Mouse (Mus musculus) spleen, adult 2 months (tissue): ENCODE results near the gene Scamp5. TPM values are rescaled to one million over a fixed set of nuclear protein-coding genes. Genes with fewer than 3 reads are reported as not detected.

ENCODE experiments used
- DNase-seq, 2 experiments: peaks; one replicate each; pipeline versions ENCODE4 v3.0.0 to v3.0.0-alpha.2; 2012 to 2021; ENCODE audit warnings: low spot score in 2 of 2, low read depth in 1 of 2
- H3K27ac ChIP-seq: fragments of 200-500 bp; 2 replicates; pipeline ENCODE4 v1.5.1; 2012; ENCODE audit warnings: low read length, inconsistent platforms; ENCODE audit not compliant: insufficient read depth
- H3K27me3 ChIP-seq: fragments of 200-500 bp; 2 replicates; pipeline ENCODE4 v1.6.1; 2012; ENCODE audit warnings: mild to moderate bottlenecking, moderate library complexity, low read length, inconsistent platforms; ENCODE audit not compliant: control insufficient read depth, insufficient read depth
- H3K36me3 ChIP-seq: fragments of 200-500 bp; 2 replicates; pipeline ENCODE4 v1.6.1; 2012; ENCODE audit warnings: mild to moderate bottlenecking, low read length, inconsistent platforms; ENCODE audit not compliant: control insufficient read depth, insufficient read depth
- H3K4me1 ChIP-seq: fragments of 200-500 bp; 2 replicates; pipeline ENCODE4 v1.6.1; 2011; ENCODE audit warnings: inconsistent platforms; ENCODE audit not compliant: control insufficient read depth, insufficient read depth, insufficient read length
- H3K4me3 ChIP-seq: fragments of 200-500 bp; 2 replicates; pipeline ENCODE4 v1.5.1; 2011; ENCODE audit warnings: mild to moderate bottlenecking, inconsistent platforms; ENCODE audit not compliant: insufficient read depth, insufficient read length; ENCODE audit errors: extremely low read depth
- CTCF ChIP-seq: fragments of 200-500 bp; IDR thresholded peaks from 2 replicates; pipeline ENCODE4 v1.5.1; 2011; ENCODE audit warnings: mild to moderate bottlenecking, inconsistent platforms; ENCODE audit not compliant: insufficient read depth, insufficient read length, insufficient replicate concordance; ENCODE audit errors: extremely low read depth
- POLR2A ChIP-seq: fragments of 200-500 bp; IDR thresholded peaks from 2 replicates; pipeline ENCODE4 v1.6.1; 2011; ENCODE audit warnings: low read depth, low read length, inconsistent platforms
- WGBS: fragments of 180-500 bp; shearing (Covaris S2); methylation state at CpG from one replicate; pipeline ENCODE4 v1.1.7; 2018; 5-methylcytosine and 5-hydroxymethylcytosine counted together
- polyA plus RNA-seq: library from polyadenylated mRNA; depleted of rRNA; stranded (reverse); fragments of >200 nt; gene quantifications from 2 replicates; pipeline ENCODE4 v1.2.3, GENCODE M21; 2012; rRNA removed

Gene Scamp5
- polyA plus RNA-seq, 1 experiment, result 19.3 TPM

- DNase-seq, result no peak
- no peaks in the 10 kb centered on the region for H3K27me3 ChIP-seq
- no peak overlapping the region for H3K4me3 ChIP-seq
- H3K4me1 ChIP-seq, result no peaks in the 10 kb centered on the region
- H3K36me3 ChIP-seq, result no peaks in the 10 kb centered on the region
- WGBS, result 56% methylated on average over 15 of the region's 15 CpGs
- no peak for TF ChIP-seq CTCF
- no peak for TF ChIP-seq POLR2A
- H3K27ac ChIP-seq, result no peak overlapping the region
These were observed 65.3 kb downstream of the Scamp5 start for GRCm38 (mm10) chr9:57402318-57403251.

GRCm38 (mm10) chr9:57398773-57399172 is 69.1 kb downstream of the Scamp5 start:
- no peak for DNase-seq
- WGBS, result 94% methylated on average over 2 of the region's 2 CpGs
- Histone ChIP-seq H3K4me1 (no peaks in the 10 kb centered on the region), H3K4me3 (no peak overlapping the region), H3K36me3 (no peaks in the 10 kb centered on the region), H3K27ac (no peak overlapping the region), H3K27me3 (no peaks in the 10 kb centered on the region)
- TF ChIP-seq CTCF, result no peak
- no peak for TF ChIP-seq POLR2A

- no peak overlapping the region for H3K4me3 ChIP-seq
- WGBS, result 98% methylated on average over 1 of the region's 1 CpGs
- H3K27ac ChIP-seq, result no peak overlapping the region
- no peaks in the 10 kb centered on the region for H3K36me3 ChIP-seq
- no peak for DNase-seq
- H3K4me1 ChIP-seq, result no peaks in the 10 kb centered on the region
- no peaks in the 10 kb centered on the region for H3K27me3 ChIP-seq
- TF ChIP-seq POLR2A, result no peak
- no peak for TF ChIP-seq CTCF
These were observed 75.0 kb downstream of the Scamp5 start for GRCm38 (mm10) chr9:57392892-57393291.

Other genes with a start within 250 kb of the Scamp5 start
- not detected in 2 replicates for gene Trcg1, start 231.5 kb downstream of the Scamp5 start, polyA plus RNA-seq
- gene 1700017B05Rik, start 205.4 kb downstream of the Scamp5 start, polyA plus RNA-seq, result 20.3 and 21.6 TPM in 2 replicates
- gene Ppcdc, start 27.9 kb downstream of the Scamp5 start, polyA plus RNA-seq, result 53.8 and 67.0 TPM in 2 replicates
- 0.22 and 0.33 TPM in 2 replicates for gene Rpp25, start 36.0 kb upstream of the Scamp5 start, polyA plus RNA-seq
- gene Cox5a, start 53.2 kb upstream of the Scamp5 start, polyA plus RNA-seq, result 135 and 219 TPM in 2 replicates
- 4.1 and 14.5 TPM in 2 replicates for gene Fam219b, start 69.5 kb upstream of the Scamp5 start, polyA plus RNA-seq
- 13.0 and 16.7 TPM in 2 replicates for gene Mpi, start 84.7 kb upstream of the Scamp5 start, polyA plus RNA-seq
- gene Scamp2, start 92.9 kb upstream of the Scamp5 start, polyA plus RNA-seq, result 79.2 and 88.4 TPM in 2 replicates
- gene Ulk3, start 121.4 kb upstream of the Scamp5 start, polyA plus RNA-seq, result 44.5 and 47.6 TPM in 2 replicates
- gene Cplx3, start 138.2 kb upstream of the Scamp5 start, polyA plus RNA-seq, result not detected in 2 replicates
- gene Lman1l, start 152.7 kb upstream of the Scamp5 start, polyA plus RNA-seq, result 0.09 and 0.16 TPM in 2 replicates
- 233 and 265 TPM in 2 replicates for gene Csk, start 185.6 kb upstream of the Scamp5 start, polyA plus RNA-seq
- not detected in 2 replicates for gene Cyp1a2, start 215.6 kb upstream of the Scamp5 start, polyA plus RNA-seq
- 0.13 and 0.15 TPM in 2 replicates for gene Cyp1a1, start 219.9 kb upstream of the Scamp5 start, polyA plus RNA-seq
- 9.9 and 11.2 TPM in 2 replicates for gene Edc3, start 240.5 kb upstream of the Scamp5 start, polyA plus RNA-seq